Mouse (Mus musculus): ENCODE measurements at regions not wholly inside any gene's neighbourhood (a gene's known extent, or its start where the extent isn't known, plus 50 kb on each side); places are given as distances from the start of the nearest gene placed in this dataset.
"Not testable (repeated sequence)": the region's sequence is repeated elsewhere in the genome, so short reads cannot be mapped to it uniquely, and the experiment has no call there.

DNA sequence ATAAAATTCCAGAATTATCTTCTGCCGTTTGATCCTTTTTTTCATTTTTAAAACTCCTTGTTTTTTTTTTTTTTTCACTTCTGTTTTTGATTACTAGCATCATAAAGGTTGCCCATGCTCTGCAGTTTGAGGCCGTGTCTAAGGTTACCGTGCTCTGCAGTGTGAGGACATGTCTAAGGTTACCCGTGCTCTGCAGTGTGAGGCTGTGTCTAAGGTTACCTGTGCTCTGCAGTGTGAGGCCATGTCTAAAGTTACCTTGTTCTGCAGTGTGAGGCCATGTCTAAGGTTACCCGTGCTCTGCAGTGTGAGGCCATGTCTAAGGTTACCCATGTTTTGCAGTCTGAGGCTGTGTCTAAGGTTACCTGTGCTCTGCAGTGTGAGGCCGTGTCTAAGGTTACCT, 157.0 kb upstream of the Vmn1r3 start:
- ATAC-seq (replicated peaks; ENCODE audit: low FRiP score, low TSS enrichment, poor library complexity, severe bottlenecking), result not testable (repeated sequence)

All from megakaryocyte-erythroid progenitor cell, adult 5-6 weeks (primary cell).